Comparison of ENCODE assay signal across 7 mouse cellular contexts in genomic region chr4:134355841-134356452, GRCm38 (mm10). TPM values are rescaled to one million over a fixed set of nuclear protein-coding genes. Genes with fewer than 3 reads are reported as not detected.
DNase-seq lines count a peak whose midpoint lies in the region; ATAC-seq lines count a peak whose summit lies in the region.

No protein-coding gene starts in this region.

- no peak for ATAC-seq in activated CD4-positive, CD25-positive, alpha-beta regulatory T cell, adult 4 months

- peak; percentile 12 for DNase-seq in Muller cell, postnatal 12 days (ENCODE audit: inconsistent ontology term)
- DNase-seq in brain, adult 2 months (ENCODE audit: low read depth, low spot score) = peak; percentile 37
- peak; percentile 49 for DNase-seq in induced T-regulatory cell, adult 2 months (ENCODE audit: low read depth)
- DNase-seq in lung, postnatal 10 days = peak; percentile 67
- DNase-seq in layer of hippocampus, adult 18-20 months (ENCODE audit: low spot score in 2 of 2) = no peak
- no peak for DNase-seq in thymus, postnatal 0 days (ENCODE audit: low spot score)

RNA-seq across cellular contexts. Expression of gene Slc30a2, which starts 13.0 kb away (rescaled TPM):
- total RNA-seq in layer of hippocampus, adult 18-20 months (2021) = under 1 TPM in 1 of 2 experiments, not detected in 1; 0.10 TPM
- under 1 TPM; 0.24 to 0.85 TPM for polyA plus RNA-seq in activated CD4-positive, CD25-positive, alpha-beta regulatory T cell, adult 4 months (2017; shearing (Covaris generic))
- 0.17 and 0.40 TPM in 2 replicates for polyA plus RNA-seq in thymus, postnatal 0 days (2015; fragmentation: Nextera tagmentation; extraction: Ambion mirVana)

RNA-seq across cellular contexts. Expression of gene Extl1, which starts 27.7 kb away (rescaled TPM):
- total RNA-seq in layer of hippocampus, adult 18-20 months (2021) = 10 to 100 TPM; 46.1 to 48.0 TPM
- polyA plus RNA-seq in activated CD4-positive, CD25-positive, alpha-beta regulatory T cell, adult 4 months (2017; shearing (Covaris generic)) = 1 to 10 TPM in 1 of 2 experiments, under 1 TPM in 1; 0.16 to 1.4 TPM
- 2.9 and 3.3 TPM in 2 replicates for polyA plus RNA-seq in thymus, postnatal 0 days (2015; fragmentation: Nextera tagmentation; extraction: Ambion mirVana)

RNA-seq across cellular contexts. Expression of gene Pafah2, which starts 40.2 kb away (rescaled TPM):
- 1 to 10 TPM; 5.0 to 5.9 TPM for total RNA-seq in layer of hippocampus, adult 18-20 months (2021)
- polyA plus RNA-seq in activated CD4-positive, CD25-positive, alpha-beta regulatory T cell, adult 4 months (2017; shearing (Covaris generic)) = under 1 TPM; 0.70 to 0.90 TPM
- polyA plus RNA-seq in thymus, postnatal 0 days (2015; fragmentation: Nextera tagmentation; extraction: Ambion mirVana) = 4.6 and 5.3 TPM in 2 replicates

RNA-seq across cellular contexts. Expression of gene Trim63, which starts 41.0 kb away (rescaled TPM):
- total RNA-seq in layer of hippocampus, adult 18-20 months (2021) = not detected
- polyA plus RNA-seq in activated CD4-positive, CD25-positive, alpha-beta regulatory T cell, adult 4 months (2017; shearing (Covaris generic)) = not detected
- polyA plus RNA-seq in thymus, postnatal 0 days (2015; fragmentation: Nextera tagmentation; extraction: Ambion mirVana) = 1.1 and 1.3 TPM in 2 replicates

Comparison
In these comparisons a context has a peak if more than half of its experiments do, and no peak if none do; other contexts are left out.
1. DNase-seq: peak in Muller cell, postnatal 12 days (single experiment), brain, adult 2 months (single experiment), induced T-regulatory cell, adult 2 months (single experiment) and lung, postnatal 10 days (single experiment); none in layer of hippocampus, adult 18-20 months (0 of 2) and thymus, postnatal 0 days (single experiment).